Mouse (Mus musculus) lung, embryonic 16.5 days (tissue): ENCODE data around the gene Sgsm3. TPM values are rescaled to one million over a fixed set of nuclear protein-coding genes. Genes with fewer than 3 reads are reported as not detected.

Source experiments
- ATAC-seq: fragments of 200-750 bp; cut with Nextera tagmentation; 2 replicates; pipeline ENCODE4 v1.8.0; 2017; ENCODE audit warnings: low read depth, mild to moderate bottlenecking, moderate library complexity
- H3K27ac ChIP-seq: fragments of 300-500 bp; sonication (generic); 2 replicates; pipeline ENCODE4 v1.5.1; 2014; ENCODE audit warnings: mild to moderate bottlenecking, control low read depth, low read length
- H3K27me3 ChIP-seq: fragments of 300-500 bp; sonication (generic); 2 replicates; pipeline ENCODE4 v1.6.1; 2014; ENCODE audit warnings: low read depth, low read length, mixed read lengths; ENCODE audit not compliant: control insufficient read depth, insufficient read depth
- H3K36me3 ChIP-seq: fragments of 300-500 bp; sonication (generic); 2 replicates; pipeline ENCODE4 v1.6.1; 2014; ENCODE audit warnings: low read length; ENCODE audit not compliant: control insufficient read depth, insufficient read depth
- H3K4me1 ChIP-seq: fragments of 300-500 bp; sonication (generic); replicated peaks from 2 replicates; pipeline ENCODE4 v1.6.1; 2014; ENCODE audit warnings: low read length, mixed read lengths; ENCODE audit not compliant: control insufficient read depth, insufficient read depth
- H3K4me2 ChIP-seq: fragments of 300-500 bp; sonication (generic); 2 replicates; pipeline ENCODE4 v1.6.1; 2014; ENCODE audit warnings: low read depth, low read length, control low read depth
- H3K4me3 ChIP-seq: fragments of 300-500 bp; sonication (generic); 2 replicates; pipeline ENCODE4 v1.5.1; 2014; ENCODE audit warnings: mild to moderate bottlenecking, low read length, control low read depth
- H3K9ac ChIP-seq: fragments of 300-500 bp; sonication (generic); 2 replicates; pipeline ENCODE4 v1.6.1; 2014; ENCODE audit warnings: low read length, control low read depth
- H3K9me3 ChIP-seq: fragments of 300-500 bp; sonication (generic); 2 replicates; pipeline ENCODE4 v1.6.1; 2016; ENCODE audit warnings: low read length; ENCODE audit not compliant: control insufficient read depth
- WGBS: fragments of 180-500 bp; shearing (Covaris S2); extraction: QIAGEN DNeasy Blood & Tissue Kit; methylation state at CpG from one replicate; pipeline ENCODE4 v1.1.7; 2014; 5-methylcytosine and 5-hydroxymethylcytosine counted together
- polyA plus RNA-seq: library from polyadenylated mRNA; unstranded; fragments of >200 nt; fragmentation: Nextera tagmentation; extraction: Ambion mirVana; gene quantifications from 2 replicates; pipeline ENCODE4 v1.2.1, GENCODE M21; 2015

The Sgsm3 gene
- polyA plus RNA-seq, 1 experiment from 2014 or later: 45.9 TPM

- no peak for ATAC-seq
- Histone ChIP-seq H3K4me1 (no peaks in the 10 kb centered on the region), H3K9me3 (no peaks in the 10 kb centered on the region), H3K9ac (no peak overlapping the region), H3K4me3 (no peak overlapping the region), H3K36me3 (0 out of 2 replicates have a peak, but pooled peaks cover 3% of the 10 kb centered on the region), H3K27ac (no peak overlapping the region), H3K4me2 (no peak overlapping the region), H3K27me3 (no peaks in the 10 kb centered on the region)
- 84% methylated on average over 6 of the region's 6 CpGs for WGBS
These were observed 36.0 kb upstream of the Sgsm3 start for GRCm38 (mm10) chr15:80941468-80942040.

- no peak overlapping the region for H3K27ac ChIP-seq
- no peaks in the 10 kb centered on the region for H3K27me3 ChIP-seq
- 0 out of 2 replicates have a peak, but pooled peaks cover 3% of the 10 kb centered on the region for H3K36me3 ChIP-seq
- no peaks in the 10 kb centered on the region for H3K9me3 ChIP-seq
- ATAC-seq: no peak
- H3K4me1 ChIP-seq: peaks cover 14% of the 10 kb centered on the region
- no peak overlapping the region for H3K4me3 ChIP-seq
- H3K4me2 ChIP-seq: no peak overlapping the region
- WGBS: 51% methylated on average over 3 of the region's 3 CpGs
- H3K9ac ChIP-seq: no peak overlapping the region
These were observed 31.7 kb upstream of the Sgsm3 start for GRCm38 (mm10) chr15:80945851-80946250.

- Histone ChIP-seq H3K36me3 (peaks cover 5% of the 10 kb centered on the region), H3K4me3 (peak within 1 kb of the TSS; percentile 91), H3K9me3 (no peaks in the 10 kb centered on the region), H3K9ac (peak within 1 kb of the TSS; percentile 84), H3K27me3 (no peaks in the 10 kb centered on the region), H3K4me2 (peak within 1 kb of the TSS; percentile 82), H3K4me1 (peaks cover 14% of the 10 kb centered on the region), H3K27ac (peak within 1 kb of the TSS; percentile 87)
- WGBS: under 1% methylated on average over 63 of the region's 63 CpGs
- ATAC-seq: peak; percentile 97
These were observed 29.1 kb upstream of the Sgsm3 start, which contains the start of gene Adsl for GRCm38 (mm10) chr15:80948145-80949135. Gene Adsl (plus strand): TSS chr15:80948490.

- Histone ChIP-seq H3K4me2 (peak overlapping the region; percentile 82), H3K9me3 (no peaks in the 10 kb centered on the region), H3K27me3 (no peaks in the 10 kb centered on the region), H3K27ac (no peak overlapping the region), H3K4me3 (peak overlapping the region; percentile 91), H3K9ac (peak overlapping the region; percentile 84), H3K36me3 (peaks cover 12% of the 10 kb centered on the region), H3K4me1 (peaks cover 14% of the 10 kb centered on the region)
- ATAC-seq: no peak
- 29% methylated on average over 4 of the region's 4 CpGs for WGBS
These were observed 28.1 kb upstream of the Sgsm3 start for GRCm38 (mm10) chr15:80949431-80949830.

- Histone ChIP-seq H3K9me3 (no peaks in the 10 kb centered on the region), H3K27ac (no peak overlapping the region), H3K9ac (no peak overlapping the region), H3K4me3 (no peak overlapping the region), H3K4me1 (peaks cover 14% of the 10 kb centered on the region), H3K4me2 (peak overlapping the region; percentile 82), H3K36me3 (peaks cover 17% of the 10 kb centered on the region), H3K27me3 (no peaks in the 10 kb centered on the region)
- no peak for ATAC-seq
- WGBS: 80% methylated on average over 7 of the region's 7 CpGs
These were observed 27.5 kb upstream of the Sgsm3 start for GRCm38 (mm10) chr15:80950055-80950454.

- WGBS: 84% methylated on average over 9 of the region's 9 CpGs
- H3K27ac ChIP-seq: no peak overlapping the region
- H3K4me1 ChIP-seq: peaks cover 14% of the 10 kb centered on the region
- H3K4me2 ChIP-seq: no peak overlapping the region
- H3K9ac ChIP-seq: no peak overlapping the region
- H3K36me3 ChIP-seq: peaks cover 31% of the 10 kb centered on the region
- ATAC-seq: no peak
- H3K9me3 ChIP-seq: no peaks in the 10 kb centered on the region
- H3K27me3 ChIP-seq: no peaks in the 10 kb centered on the region
- no peak overlapping the region for H3K4me3 ChIP-seq
These were observed 23.6 kb upstream of the Sgsm3 start for GRCm38 (mm10) chr15:80953971-80954370.

GRCm38 (mm10) chr15:80954861-80955260 lies 22.7 kb upstream of the Sgsm3 start:
- 78% methylated on average over 3 of the region's 3 CpGs for WGBS
- no peak overlapping the region for H3K4me3 ChIP-seq
- H3K4me1 ChIP-seq: peaks cover 5% of the 10 kb centered on the region
- no peak overlapping the region for H3K27ac ChIP-seq
- no peak for ATAC-seq
- H3K27me3 ChIP-seq: no peaks in the 10 kb centered on the region
- H3K36me3 ChIP-seq: peaks cover 31% of the 10 kb centered on the region
- no peak overlapping the region for H3K4me2 ChIP-seq
- no peaks in the 10 kb centered on the region for H3K9me3 ChIP-seq
- no peak overlapping the region for H3K9ac ChIP-seq

GRCm38 (mm10) chr15:80955836-80956438 lies 21.6 kb upstream of the Sgsm3 start:
- H3K4me2 ChIP-seq: no peak overlapping the region
- H3K4me1 ChIP-seq: no peaks in the 10 kb centered on the region
- no peaks in the 10 kb centered on the region for H3K9me3 ChIP-seq
- H3K27me3 ChIP-seq: no peaks in the 10 kb centered on the region
- ATAC-seq: no peak
- no peak overlapping the region for H3K4me3 ChIP-seq
- 93% methylated on average over 12 of the region's 12 CpGs for WGBS
- H3K27ac ChIP-seq: no peak overlapping the region
- H3K9ac ChIP-seq: no peak overlapping the region
- peaks cover 40% of the 10 kb centered on the region for H3K36me3 ChIP-seq

GRCm38 (mm10) chr15:80969371-80969770 lies 8.2 kb upstream of the Sgsm3 start:
- no peaks in the 10 kb centered on the region for H3K4me1 ChIP-seq
- H3K4me3 ChIP-seq: no peak overlapping the region
- H3K27ac ChIP-seq: no peak overlapping the region
- WGBS: 78% methylated on average over 1 of the region's 1 CpGs
- no peaks in the 10 kb centered on the region for H3K9me3 ChIP-seq
- H3K27me3 ChIP-seq: no peaks in the 10 kb centered on the region
- no peak overlapping the region for H3K4me2 ChIP-seq
- no peak overlapping the region for H3K9ac ChIP-seq
- H3K36me3 ChIP-seq: peaks cover 43% of the 10 kb centered on the region
- ATAC-seq: no peak
